Mouse (Mus musculus) CH12.LX (cell line): Measurements from ENCODE around the gene Morn2. TPM values are rescaled to one million over a fixed set of nuclear protein-coding genes. Genes with fewer than 3 reads are reported as not detected.

ENCODE experiments used
- DNase-seq: peaks from one replicate; pipeline ENCODE4 v3.0.0-alpha.2; 2013; ENCODE audit errors: extremely low read depth
- H3K27ac ChIP-seq: 2 replicates; pipeline ENCODE4 v1.5.1; 2012; ENCODE audit warnings: low read depth, mild to moderate bottlenecking, control low read depth, moderate library complexity; ENCODE audit not compliant: insufficient read depth
- H3K27me3 ChIP-seq: replicated peaks from 2 replicates; pipeline ENCODE3; 2012; ENCODE audit warnings: inconsistent platforms
- H3K36me3 ChIP-seq, 2 experiments: replicated peaks in 1 of 2; 2 replicates each; pipeline versions ENCODE3 to v1.6.1; 2012; ENCODE audit warnings: inconsistent platforms in 1 of 2, low read length in 1 of 2, mild to moderate bottlenecking in 1 of 2, mixed read lengths in 1 of 2, moderate library complexity in 1 of 2; ENCODE audit not compliant: control insufficient read depth in 1 of 2, insufficient read depth in 1 of 2
- H3K4me1 ChIP-seq, 2 experiments: 2 replicates each; pipeline ENCODE4 v1.6.1; 2012; ENCODE audit warnings: inconsistent platforms in 1 of 2, moderate library complexity in 1 of 2; ENCODE audit not compliant: insufficient read depth in 2 of 2, control insufficient read depth in 1 of 2
- H3K4me2 ChIP-seq: 2 replicates; pipeline ENCODE4 v1.6.1; 2012; ENCODE audit warnings: low read depth, mild to moderate bottlenecking, control low read depth; ENCODE audit not compliant: poor library complexity, insufficient read depth, severe bottlenecking
- H3K4me3 ChIP-seq, 3 experiments: fragments of 150-350 bp in 1 of 3; sonication (generic) in 1 of 3; replicated peaks in 1 of 3; 2 replicates each; pipeline versions ENCODE3 to v1.5.1; 2011 to 2012; ENCODE audit warnings: low read depth in 2 of 3, low read length in 2 of 3, mild to moderate bottlenecking in 2 of 3, moderate library complexity in 2 of 3, control low read depth in 1 of 3, improper control_type of control experiment in 1 of 3, inconsistent platforms in 1 of 3, mixed read lengths in 1 of 3; ENCODE audit not compliant: poor library complexity in 1 of 3
- H3K79me2 ChIP-seq: replicated peaks from 2 replicates; pipeline ENCODE4 v1.6.1; 2012; ENCODE audit warnings: mild to moderate bottlenecking, moderate library complexity; ENCODE audit not compliant: control insufficient read depth, poor library complexity, insufficient read depth, severe bottlenecking; ENCODE audit errors: extremely low read depth
- H3K9ac ChIP-seq: 2 replicates; pipeline ENCODE4 v1.6.1; 2012; ENCODE audit warnings: low read depth, mild to moderate bottlenecking, control low read depth, moderate library complexity; ENCODE audit not compliant: insufficient read depth
- H3K9me3 ChIP-seq: replicated peaks from 2 replicates; pipeline ENCODE3; 2012; ENCODE audit warnings: low read length, inconsistent platforms, mixed read lengths
- BHLHE40 ChIP-seq: IDR thresholded peaks from 2 replicates; pipeline ENCODE4 v1.6.1; 2011; ENCODE audit warnings: mild to moderate bottlenecking, low read depth, low read length, improper control_type of control experiment
- CHD1 ChIP-seq: IDR thresholded peaks from 2 replicates; pipeline ENCODE4 v1.6.1; 2012; ENCODE audit warnings: low read depth, low read length, improper control_type of control experiment, inconsistent platforms
- CHD2 ChIP-seq: IDR thresholded peaks from 2 replicates; pipeline ENCODE4 v1.6.1; 2011; ENCODE audit warnings: low read length, improper control_type of control experiment
- CTCF ChIP-seq, 2 experiments: IDR thresholded peaks in 1 of 2; conservative IDR thresholded peaks in 1 of 2; 2 replicates each; pipeline ENCODE4 v1.5.1; 2011 to 2012; ENCODE audit warnings: low read depth in 2 of 2, low read length in 2 of 2, improper control_type of control experiment in 1 of 2, inconsistent platforms in 1 of 2, mild to moderate bottlenecking in 1 of 2, moderate library complexity in 1 of 2
- E2F4 ChIP-seq: IDR thresholded peaks from 2 replicates; pipeline ENCODE4 v1.6.1; 2011; ENCODE audit warnings: low read depth, low read length, improper control_type of control experiment; ENCODE audit not compliant: insufficient replicate concordance
- ELF1 ChIP-seq: IDR thresholded peaks from 2 replicates; pipeline ENCODE4 v1.6.1; 2014; ENCODE audit warnings: low read depth, mild to moderate bottlenecking, inconsistent platforms, low read length, improper control_type of control experiment
- EP300 ChIP-seq: IDR thresholded peaks from 2 replicates; pipeline ENCODE4 v1.6.1; 2011; ENCODE audit warnings: low read length, improper control_type of control experiment
- ETS1 ChIP-seq: conservative IDR thresholded peaks from 2 replicates; pipeline ENCODE4 v1.6.1; 2012; ENCODE audit warnings: low read depth, mild to moderate bottlenecking, inconsistent platforms, low read length, improper control_type of control experiment, moderate library complexity
- GABPA ChIP-seq: IDR thresholded peaks from 2 replicates; pipeline ENCODE4 v1.6.1; 2012; ENCODE audit warnings: low read depth, low read length, improper control_type of control experiment, inconsistent platforms; ENCODE audit not compliant: insufficient replicate concordance
- HCFC1 ChIP-seq: IDR thresholded peaks from 2 replicates; pipeline ENCODE4 v1.6.1; 2012; ENCODE audit warnings: low read depth, mild to moderate bottlenecking, inconsistent platforms, low read length, improper control_type of control experiment
- IRF4 ChIP-seq: IDR thresholded peaks from 2 replicates; pipeline ENCODE4 v1.6.1; 2014; ENCODE audit warnings: low read depth, mild to moderate bottlenecking, inconsistent platforms, low read length, improper control_type of control experiment
- JUN ChIP-seq: IDR thresholded peaks from 2 replicates; pipeline ENCODE4 v1.6.1; 2011; ENCODE audit warnings: low read depth, mild to moderate bottlenecking, low read length, improper control_type of control experiment, moderate library complexity; ENCODE audit not compliant: insufficient read depth
- JUND ChIP-seq: conservative IDR thresholded peaks from 2 replicates; pipeline ENCODE4 v1.6.1; 2011; ENCODE audit warnings: low read depth, low read length, improper control_type of control experiment
- KAT2A ChIP-seq: IDR thresholded peaks from 2 replicates; pipeline ENCODE4 v1.6.1; 2012; ENCODE audit warnings: low read length, improper control_type of control experiment, inconsistent platforms; ENCODE audit not compliant: insufficient replicate concordance
- MAFK ChIP-seq: IDR thresholded peaks from 2 replicates; pipeline ENCODE4 v1.6.1; 2011; ENCODE audit warnings: low read length, improper control_type of control experiment; ENCODE audit not compliant: insufficient replicate concordance
- MAX ChIP-seq: IDR thresholded peaks from 2 replicates; pipeline ENCODE4 v1.6.1; 2011; ENCODE audit warnings: low read length, improper control_type of control experiment
- MAZ ChIP-seq: IDR thresholded peaks from 2 replicates; pipeline ENCODE4 v1.6.1; 2012; ENCODE audit warnings: low read depth, mild to moderate bottlenecking, inconsistent platforms, low read length, improper control_type of control experiment, moderate library complexity
- MEF2A ChIP-seq: IDR thresholded peaks from 2 replicates; pipeline ENCODE4 v1.6.1; 2014; ENCODE audit warnings: low read depth, mild to moderate bottlenecking, inconsistent platforms, low read length, improper control_type of control experiment, borderline replicate concordance
- MXI1 ChIP-seq: IDR thresholded peaks from 2 replicates; pipeline ENCODE4 v1.6.1; 2011; ENCODE audit warnings: mild to moderate bottlenecking, low read depth, low read length, improper control_type of control experiment
- MYC ChIP-seq: IDR thresholded peaks from 2 replicates; pipeline ENCODE4 v1.6.1; 2011; ENCODE audit warnings: low read depth, mild to moderate bottlenecking, improper control_type of control experiment, low read length
- NELFE ChIP-seq: IDR thresholded peaks from 2 replicates; pipeline ENCODE4 v1.6.1; 2011; ENCODE audit warnings: low read depth, low read length, improper control_type of control experiment
- NRF1 ChIP-seq: IDR thresholded peaks from 2 replicates; pipeline ENCODE4 v1.6.1; 2014; ENCODE audit warnings: low read depth, mild to moderate bottlenecking, inconsistent platforms, low read length, improper control_type of control experiment, moderate library complexity
- PAX5 ChIP-seq: IDR thresholded peaks from 2 replicates; pipeline ENCODE4 v1.6.1; 2012; ENCODE audit warnings: low read length, inconsistent platforms, mixed read lengths
- POLR2A ChIP-seq: IDR thresholded peaks from 2 replicates; pipeline ENCODE4 v1.6.1; 2011; ENCODE audit warnings: low read depth, mild to moderate bottlenecking, improper control_type of control experiment, low read length
- POLR2AphosphoS2 ChIP-seq: IDR thresholded peaks from 2 replicates; pipeline ENCODE4 v1.6.1; 2011; ENCODE audit warnings: low read depth, low read length, improper control_type of control experiment
- RAD21 ChIP-seq: IDR thresholded peaks from 2 replicates; pipeline ENCODE4 v1.6.1; 2011; ENCODE audit warnings: low read depth, mild to moderate bottlenecking, low read length, improper control_type of control experiment, moderate library complexity
- RCOR1 ChIP-seq: conservative IDR thresholded peaks from 2 replicates; pipeline ENCODE4 v1.6.1; 2012; ENCODE audit warnings: low read depth, mild to moderate bottlenecking, inconsistent platforms, low read length, improper control_type of control experiment
- SIN3A ChIP-seq: IDR thresholded peaks from 2 replicates; pipeline ENCODE4 v1.6.1; 2012; ENCODE audit warnings: low read length, improper control_type of control experiment, inconsistent platforms
- SMC3 ChIP-seq: IDR thresholded peaks from 2 replicates; pipeline ENCODE4 v1.6.1; 2011; ENCODE audit warnings: low read depth, low read length, improper control_type of control experiment
- TBP ChIP-seq: conservative IDR thresholded peaks from 2 replicates; pipeline ENCODE4 v1.6.1; 2011; ENCODE audit warnings: low read depth, low read length, improper control_type of control experiment
- TCF12 ChIP-seq: IDR thresholded peaks from 2 replicates; pipeline ENCODE4 v1.6.1; 2014; ENCODE audit warnings: low read depth, mild to moderate bottlenecking, inconsistent platforms, low read length, improper control_type of control experiment
- UBTF ChIP-seq: IDR thresholded peaks from 2 replicates; pipeline ENCODE4 v1.6.1; 2012; ENCODE audit warnings: low read depth, mild to moderate bottlenecking, inconsistent platforms, low read length, improper control_type of control experiment, moderate library complexity
- USF1 ChIP-seq: IDR thresholded peaks from 2 replicates; pipeline ENCODE4 v1.6.1; 2014; ENCODE audit warnings: low read depth, mild to moderate bottlenecking, inconsistent platforms, low read length, improper control_type of control experiment
- USF2 ChIP-seq: conservative IDR thresholded peaks from 2 replicates; pipeline ENCODE4 v1.6.1; 2011; ENCODE audit warnings: low read depth, low read length, improper control_type of control experiment
- ZC3H11A ChIP-seq: IDR thresholded peaks from 2 replicates; pipeline ENCODE4 v1.6.1; 2012; ENCODE audit warnings: low read depth, mild to moderate bottlenecking, inconsistent platforms, low read length, improper control_type of control experiment
- ZKSCAN1 ChIP-seq: IDR thresholded peaks from 2 replicates; pipeline ENCODE4 v1.6.1; 2012; ENCODE audit warnings: low read depth, inconsistent platforms, low read length, improper control_type of control experiment, borderline replicate concordance
- ZMIZ1 ChIP-seq: IDR thresholded peaks from 2 replicates; pipeline ENCODE4 v1.6.1; 2012; ENCODE audit warnings: low read depth, mild to moderate bottlenecking, inconsistent platforms, low read length, improper control_type of control experiment
- ZNF384 ChIP-seq: IDR thresholded peaks from 2 replicates; pipeline ENCODE4 v1.6.1; 2012; ENCODE audit warnings: low read depth, low read length, improper control_type of control experiment, inconsistent platforms
- dilution Hi-C: fragments of 300-500 bp; cut with MboI; formaldehyde crosslinking; loops from 2 replicates; pipeline ENCODE4 v1.14.3; 2020; ENCODE audit warnings: low sequenced_read_pairs; ENCODE audit not compliant: extremely low pct_unique_long_range_greater_than_20kb, extremely low pct_ligation_motif_present
- in situ Hi-C: fragments of 300-500 bp; cut with MboI; formaldehyde crosslinking; loops from 3 replicates; pipeline ENCODE4 v1.14.3; 2019; ENCODE audit warnings: low sequenced_read_pairs, low pct_ligation_motif_present, low pct_unique_long_range_greater_than_20kb, mixed read lengths
- polyA plus RNA-seq: library from polyadenylated mRNA; unstranded; fragments of >175 nt; gene quantifications from 2 replicates; pipeline ENCODE4 v1.2.1, GENCODE M21; 2012; ENCODE audit warnings: low read depth; ENCODE audit not compliant: insufficient read length
- total RNA-seq, 2 experiments: library from RNA; depleted of rRNA; stranded (reverse); fragments of 300-350 nt in 1 of 2; fragments of >200 nt in 1 of 2; gene quantifications; 2 replicates each; pipeline ENCODE4 v1.2.3; 2012 to 2014

Gene Morn2
- total and polyA plus RNA-seq, 3 experiments: 14.5 to 18.4 (median 17.2) TPM

DNA sequence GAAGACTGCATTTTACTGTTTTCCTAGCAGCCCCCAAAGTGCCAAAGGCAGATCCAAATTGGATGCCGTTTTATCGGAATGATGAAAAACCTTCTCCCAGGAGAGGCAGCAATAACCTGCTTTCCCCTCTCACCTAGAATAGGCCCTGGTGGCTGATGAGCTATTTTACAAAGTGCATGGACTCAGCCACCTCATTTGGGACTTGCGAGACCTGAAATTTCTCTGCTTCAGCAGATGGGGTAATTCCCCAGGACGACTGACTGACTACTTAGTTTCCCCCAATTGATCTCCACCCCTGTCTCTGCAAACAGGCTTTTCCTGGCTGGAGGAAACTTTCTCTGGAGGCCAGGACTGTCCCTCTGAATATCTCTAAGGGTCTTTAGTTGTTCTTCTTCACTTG lies 33.0 kb downstream of the Morn2 start:
- dilution Hi-C loops (no loop called here), in situ Hi-C loops (no loop called here)
- peak; percentile 72 for DNase-seq
- peak overlapping the region; percentile 63 for H3K4me2 ChIP-seq
- H3K9me3 ChIP-seq: no peaks in the 10 kb centered on the region
- TF ChIP-seq ZC3H11A (no peak), MXI1 (no peak), ZKSCAN1 (no peak), E2F4 (no peak), SMC3 (no peak), MAFK (0 out of 2 replicates have a peak, but pooled peaks have one; percentile 26), KAT2A (no peak), CHD1 (0 out of 2 replicates have a peak, but pooled peaks have one; percentile 37), UBTF (no peak), TCF12 (0 out of 2 replicates have a peak, but pooled peaks have one; percentile 27), MYC (no peak), POLR2A (no peak), EP300 (0 out of 2 replicates have a peak, but pooled peaks have one; percentile 8), GABPA (no peak), MEF2A (peak; percentile 54; the same call in 1 of the 2 replicates), NELFE (no peak), IRF4 (peak; percentile 41; the same call in 1 of the 2 replicates), TBP (no peak), ZNF384 (no peak), CHD2 (0 out of 2 replicates have a peak, but pooled peaks have one; percentile 12), POLR2AphosphoS2 (no peak), USF1 (no peak), JUND (no peak), MAZ (no peak), RAD21 (no peak; the same call in 1 of the 2 replicates), ETS1 (peak; percentile 36; the same call in 1 of the 2 replicates), JUN (no peak), SIN3A (no peak), ELF1 (no peak), HCFC1 (no peak), MAX (0 out of 2 replicates have a peak, but pooled peaks have one; percentile 30), PAX5 (no peak), NRF1 (no peak), ZMIZ1 (no peak), RCOR1 (no peak), BHLHE40 (no peak), CTCF (conservative IDR thresholded peaks at IDR 0.05 in 1 of 2, IDR thresholded peaks at IDR 0.05 in 1 of 2; ENCODE audit: low read depth in 2 of 2, low read length in 2 of 2) (no peak; a peak in 1 of 4 replicates), USF2 (no peak)
- no peaks in the 10 kb centered on the region for H3K27me3 ChIP-seq
- H3K36me3 ChIP-seq: no peaks in the 10 kb centered on the region
- H3K27ac ChIP-seq: no peak overlapping the region
- no peak overlapping the region for H3K9ac ChIP-seq
- H3K79me2 ChIP-seq: no peaks in the 10 kb centered on the region
- H3K4me1 ChIP-seq: peaks cover 7 to 27% of the 10 kb centered on the region in 2 experiments
- H3K4me3 ChIP-seq: no peak overlapping the region
